Mouse (Mus musculus) B cell, adult 2 months (primary cell): ENCODE data around the gene Tln2.

ENCODE experiments used
- DNase-seq, 2 experiments: peaks; one replicate each; pipeline ENCODE4 v3.0.0; 2022

The Tln2 gene

DNA sequence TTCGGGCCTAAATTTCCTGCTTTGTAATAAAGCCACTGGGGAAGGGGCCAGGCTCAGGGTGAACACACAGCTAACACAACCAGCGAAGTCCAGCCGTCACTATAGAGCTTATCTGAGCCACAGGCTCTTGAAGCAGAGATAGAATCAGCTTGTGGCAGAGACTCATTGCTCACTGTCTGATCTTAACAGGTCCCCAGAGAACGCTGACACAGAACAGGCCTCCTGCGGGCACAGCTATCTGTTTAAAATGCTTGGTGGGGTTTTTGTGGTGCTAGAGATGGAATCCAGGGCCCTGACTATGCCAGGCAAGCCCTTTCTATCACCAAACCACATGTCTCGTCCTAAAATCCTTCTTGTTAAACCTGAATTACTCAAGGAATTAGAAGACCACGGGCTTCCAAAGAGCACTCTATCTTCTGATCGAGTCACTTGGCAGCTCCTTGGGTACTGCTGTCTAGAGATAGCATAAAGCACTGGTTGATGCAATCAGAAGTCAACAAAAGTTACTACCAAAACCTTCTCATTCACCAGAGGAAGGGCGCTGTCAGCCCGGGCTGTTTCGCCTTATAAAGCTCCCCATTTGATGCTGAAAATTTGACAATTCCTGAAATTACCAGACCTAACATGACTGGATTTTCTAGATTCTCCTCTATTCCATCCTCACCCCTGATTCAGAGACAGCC is 95.9 kb downstream of the Tln2 start:
- no peak for DNase-seq

DNA sequence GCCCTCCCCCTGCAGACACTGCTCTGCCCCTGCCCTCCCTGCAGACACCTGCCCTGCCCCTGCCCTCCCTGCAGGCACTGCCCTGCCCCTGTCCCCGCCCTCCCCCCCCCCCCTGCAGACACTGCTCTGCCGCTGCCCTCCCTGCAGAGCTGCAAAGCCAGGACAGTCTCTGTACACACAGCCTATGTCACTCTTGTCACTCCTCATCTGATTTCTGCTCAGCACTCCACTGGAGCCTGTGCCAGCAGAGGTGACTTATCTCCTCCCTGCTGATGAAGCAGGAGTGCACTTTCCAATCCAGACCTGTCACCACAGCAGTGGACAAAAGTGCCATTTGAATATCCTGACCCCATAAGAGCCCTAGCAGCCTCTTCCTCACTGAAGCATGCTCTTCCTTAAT is 118.0 kb downstream of the Tln2 start:
- no peak for DNase-seq

GRCm38 (mm10) chr9:67437511-67437910 is 122.0 kb downstream of the Tln2 start:
- DNase-seq = no peak

DNA sequence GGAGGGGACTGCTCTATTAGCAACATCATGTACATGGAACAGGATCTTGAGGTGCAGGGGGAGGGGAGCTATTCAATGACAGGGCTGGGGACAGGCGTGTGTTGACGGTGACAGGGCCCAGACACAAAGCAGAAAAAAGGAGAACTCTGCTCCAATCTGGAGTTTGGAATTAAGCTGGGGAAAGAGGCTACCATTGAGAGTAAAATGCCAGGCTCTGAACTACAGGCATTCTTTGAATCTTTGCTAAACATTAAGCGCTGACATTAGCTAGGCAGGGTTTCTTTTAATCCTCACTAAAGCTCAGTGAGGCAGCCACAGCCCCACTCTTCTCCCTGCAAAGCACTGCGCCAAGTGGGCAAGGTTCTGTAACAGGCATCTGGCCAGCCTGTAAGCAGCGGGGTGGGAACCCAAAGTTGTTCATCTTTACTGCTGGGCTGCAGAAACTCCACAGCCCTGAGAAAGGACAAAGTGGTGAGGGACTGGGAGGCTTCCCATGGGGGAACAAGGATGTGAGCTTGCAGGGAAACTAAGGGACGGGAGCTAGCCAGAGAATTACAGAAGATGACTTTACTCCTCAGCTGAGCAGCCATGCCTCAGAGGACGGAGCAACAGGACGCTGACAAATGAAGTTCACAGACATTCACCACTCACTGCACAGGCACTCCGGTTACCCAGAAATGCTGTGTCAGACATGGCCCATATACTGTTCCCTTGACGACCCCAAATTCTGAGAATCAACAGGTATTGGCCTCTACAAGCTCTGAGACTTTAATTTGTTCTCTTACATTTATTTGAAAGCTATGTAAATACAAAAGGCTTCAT is 124.0 kb downstream of the Tln2 start:
- DNase-seq = no peak

- no peak for DNase-seq
Measured at GRCm38 (mm10) chr9:67429199-67429892, 130.2 kb downstream of the Tln2 start.

- DNase-seq = no peak
Measured at GRCm38 (mm10) chr9:67428306-67429047, 131.0 kb downstream of the Tln2 start.

- DNase-seq = no peak
Measured at GRCm38 (mm10) chr9:67426304-67426703, 133.2 kb downstream of the Tln2 start.

- DNase-seq = no peak
Measured at GRCm38 (mm10) chr9:67424110-67424509, 135.4 kb downstream of the Tln2 start.

- no peak for DNase-seq
Measured at GRCm38 (mm10) chr9:67418092-67418491, 141.4 kb downstream of the Tln2 start.

- DNase-seq = no peak
Measured at GRCm38 (mm10) chr9:67410667-67411066, 148.8 kb downstream of the Tln2 start.

DNA sequence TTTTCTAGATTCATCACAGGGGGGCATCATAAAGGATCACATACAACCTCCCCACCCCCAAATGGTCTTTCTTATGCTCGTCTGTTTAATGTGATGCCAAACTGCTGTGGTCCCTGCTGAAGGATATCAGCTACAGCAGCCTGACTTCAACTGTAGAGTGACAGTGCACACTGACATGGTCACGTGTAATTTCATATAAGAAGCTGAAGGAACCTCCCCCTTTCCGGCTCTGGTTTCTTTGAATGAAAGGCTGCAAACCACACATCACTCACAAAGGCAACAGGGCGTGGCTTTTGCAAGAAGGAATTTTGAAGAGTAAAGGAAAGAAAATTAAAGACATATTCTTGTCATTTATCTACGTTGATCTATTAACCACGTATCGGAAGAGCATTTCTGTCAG is 154.8 kb downstream of the Tln2 start:
- DNase-seq = no peak

DNA sequence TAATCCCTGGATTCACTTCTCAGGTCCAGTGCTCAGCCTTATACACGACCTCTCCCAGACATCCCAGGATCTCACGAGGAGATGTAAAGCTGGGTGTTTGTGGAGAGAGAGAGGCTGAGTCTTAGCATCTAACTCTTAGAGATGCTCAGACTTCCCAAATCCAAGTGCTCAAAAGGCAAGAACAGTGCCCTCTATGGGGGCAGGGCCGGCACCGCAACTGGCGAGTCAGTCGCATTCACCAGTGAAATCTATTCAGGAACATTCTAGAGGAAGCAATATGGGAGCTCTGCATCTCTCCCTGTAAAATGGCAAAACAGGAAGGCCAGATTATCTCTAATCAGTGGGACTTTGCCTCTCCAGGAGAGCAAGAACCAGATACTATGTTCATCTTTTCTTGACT is 159.9 kb downstream of the Tln2 start:
- no peak for DNase-seq

- DNase-seq = no peak
Measured at GRCm38 (mm10) chr9:67397756-67398155, 161.7 kb downstream of the Tln2 start.

DNA sequence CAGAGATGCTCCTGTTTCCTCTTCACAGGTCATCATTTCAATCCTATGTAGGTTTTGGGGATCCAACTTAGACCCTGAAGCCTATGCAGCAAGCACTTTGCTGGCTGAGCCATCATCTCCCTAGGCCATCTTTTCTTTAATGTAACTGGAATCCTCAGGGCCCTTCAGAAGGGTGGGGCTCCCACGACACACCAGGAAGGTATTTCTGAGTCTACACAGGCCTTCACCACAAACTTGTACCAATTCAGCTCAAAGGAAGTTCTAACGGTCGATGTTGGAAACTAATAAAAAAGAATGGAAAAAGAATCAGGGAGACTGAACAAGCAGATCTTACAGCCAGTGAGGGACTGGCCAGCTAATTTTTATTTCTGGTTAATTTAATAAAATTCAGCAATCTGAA is 163.1 kb downstream of the Tln2 start:
- no peak for DNase-seq

GRCm38 (mm10) chr9:67384028-67384590 is 175.4 kb downstream of the Tln2 start:
- no peak for DNase-seq

GRCm38 (mm10) chr9:67380095-67380494 is 179.4 kb downstream of the Tln2 start:
- DNase-seq = no peak

DNA sequence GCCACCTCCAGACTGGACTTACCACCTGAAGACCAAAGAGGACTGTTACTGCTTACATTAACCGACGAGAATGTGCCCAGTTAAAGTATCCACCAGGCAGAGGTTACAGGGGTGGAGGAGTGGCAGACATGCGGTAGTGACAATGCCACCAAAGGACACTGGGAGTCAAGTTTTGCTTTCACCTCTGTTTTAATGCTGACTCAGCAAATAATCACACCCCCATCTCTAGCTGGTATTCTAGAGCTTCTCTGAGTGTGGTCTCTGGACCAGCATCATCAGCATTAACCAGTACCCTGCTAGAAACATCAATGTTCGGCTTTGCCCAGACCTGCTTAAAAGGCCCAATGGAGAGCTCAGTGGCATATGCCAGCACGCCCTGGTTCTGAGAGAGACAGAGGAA is 180.7 kb downstream of the Tln2 start:
- DNase-seq = no peak

DNA sequence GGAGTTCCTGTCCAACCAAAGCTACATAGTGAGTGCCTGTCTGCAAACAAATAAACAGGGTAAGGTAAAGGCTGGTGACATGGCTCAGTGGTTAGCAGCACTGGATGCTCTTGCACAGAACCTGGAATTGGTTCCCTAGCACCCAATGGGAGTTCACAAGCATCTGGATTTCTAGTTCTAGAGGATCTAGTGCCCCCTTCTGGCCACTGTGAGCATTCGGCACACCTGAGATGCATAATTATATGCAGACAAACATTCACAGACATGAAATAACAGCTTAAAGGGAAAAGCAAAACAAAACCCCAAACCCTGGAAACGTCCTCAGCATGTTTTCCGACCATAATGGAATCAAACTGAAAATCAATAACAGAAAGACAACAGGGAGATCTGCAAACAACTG is 191.4 kb downstream of the Tln2 start:
- no peak for DNase-seq

DNA sequence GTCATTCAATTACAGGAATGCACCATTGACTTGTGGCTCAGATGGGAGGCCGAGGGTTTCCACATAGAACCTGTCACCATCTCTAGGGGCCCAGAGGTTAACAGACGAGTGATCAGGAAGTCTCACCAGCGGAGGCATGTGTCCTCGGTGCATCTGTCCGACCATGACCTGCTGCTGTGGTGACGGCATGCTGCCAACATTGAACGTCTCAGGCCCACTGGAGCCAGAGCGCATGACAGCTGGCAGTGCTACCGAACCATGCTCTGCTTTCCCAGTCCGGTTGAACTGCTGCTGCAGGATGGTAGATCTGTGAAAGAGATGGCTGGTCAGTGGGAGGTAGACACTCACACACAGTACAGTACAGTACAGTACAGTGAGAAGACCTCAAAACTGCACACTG is 197.0 kb downstream of the Tln2 start:
- no peak for DNase-seq

GRCm38 (mm10) chr9:67362053-67362452 is 197.4 kb downstream of the Tln2 start:
- no peak for DNase-seq

GRCm38 (mm10) chr9:67361511-67361910 is 198.0 kb downstream of the Tln2 start:
- DNase-seq = no peak

GRCm38 (mm10) chr9:67354356-67354755 is 205.1 kb downstream of the Tln2 start:
- DNase-seq = no peak

DNA sequence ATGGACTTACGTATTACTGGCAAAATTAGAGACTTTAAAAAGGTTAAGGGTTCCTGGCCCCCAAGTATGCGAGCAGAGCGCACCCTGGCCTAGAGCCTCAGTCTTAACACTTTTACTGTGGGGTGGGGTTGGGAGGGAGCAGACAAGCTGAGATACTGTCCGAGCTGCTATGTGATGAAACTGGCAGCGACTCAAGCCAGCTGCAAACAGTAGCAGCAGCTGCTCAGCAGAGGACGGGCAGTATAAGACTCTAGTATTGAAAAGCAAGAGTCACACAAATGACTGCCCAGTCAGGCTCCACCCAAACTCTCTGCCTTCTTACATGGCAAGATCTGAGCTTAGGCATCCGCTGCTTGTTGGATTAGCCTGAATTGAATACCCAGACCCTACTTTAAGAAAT is 206.1 kb downstream of the Tln2 start:
- no peak for DNase-seq
